Mouse (Mus musculus): ENCODE measurements around the gene March10. TPM values are rescaled to one million over a fixed set of nuclear protein-coding genes. Genes with fewer than 3 reads are reported as not detected.

March10 gene
- polyA plus RNA-seq, 1 experiment, result 0.87 TPM

GRCm38 (mm10) chr11:105364386-105365065 lies 92.0 kb downstream of the March10 start:
- peak overlapping the region; percentile 95 for H3K4me3 ChIP-seq (replicated peaks)
- H3K9me3 ChIP-seq, result no peaks in the 10 kb centered on the region
- H3K27me3 ChIP-seq (replicated peaks), result peaks cover 25% of the 10 kb centered on the region
- TF ChIP-seq FLI1 (IDR thresholded peaks at IDR 0.05; ENCODE audit: low read length), result no peak
- TF ChIP-seq GATA1 (IDR thresholded peaks at IDR 0.05; ENCODE audit: borderline replicate concordance, low read length), result no peak
- H3K4me1 ChIP-seq, result peaks cover 78% of the 10 kb centered on the region
- H3K36me3 ChIP-seq (replicated peaks; ENCODE audit: low read length), result peaks cover 5% of the 10 kb centered on the region

- H3K4me3 ChIP-seq (replicated peaks), result peak overlapping the region; percentile 95
- TF ChIP-seq GATA1 (IDR thresholded peaks at IDR 0.05; ENCODE audit: borderline replicate concordance, low read length) (no peak), FLI1 (IDR thresholded peaks at IDR 0.05; ENCODE audit: low read length) (no peak)
- H3K27me3 ChIP-seq (replicated peaks), result peaks cover 25% of the 10 kb centered on the region
- H3K36me3 ChIP-seq (replicated peaks; ENCODE audit: low read length), result peaks cover 3% of the 10 kb centered on the region
- H3K9me3 ChIP-seq, result no peaks in the 10 kb centered on the region
- H3K4me1 ChIP-seq, result peaks cover 71% of the 10 kb centered on the region
These were observed 92.7 kb downstream of the March10 start for GRCm38 (mm10) chr11:105363598-105364385.

GRCm38 (mm10) chr11:105362946-105363597 lies 93.5 kb downstream of the March10 start:
- no peak for TF ChIP-seq GATA1 (IDR thresholded peaks at IDR 0.05; ENCODE audit: borderline replicate concordance, low read length)
- no peak for TF ChIP-seq FLI1 (IDR thresholded peaks at IDR 0.05; ENCODE audit: low read length)
- Histone ChIP-seq H3K36me3 (replicated peaks; ENCODE audit: low read length) (peaks cover 3% of the 10 kb centered on the region), H3K4me1 (peaks cover 63% of the 10 kb centered on the region), H3K9me3 (no peaks in the 10 kb centered on the region), H3K27me3 (replicated peaks) (peaks cover 30% of the 10 kb centered on the region), H3K4me3 (replicated peaks) (peak overlapping the region; percentile 95)

GRCm38 (mm10) chr11:105362041-105362765 lies 94.3 kb downstream of the March10 start:
- TF ChIP-seq FLI1 (IDR thresholded peaks at IDR 0.05; ENCODE audit: low read length) (no peak), GATA1 (IDR thresholded peaks at IDR 0.05; ENCODE audit: borderline replicate concordance, low read length) (no peak)
- Histone ChIP-seq H3K9me3 (no peaks in the 10 kb centered on the region), H3K27me3 (replicated peaks) (peaks cover 30% of the 10 kb centered on the region), H3K36me3 (replicated peaks; ENCODE audit: low read length) (peaks cover 3% of the 10 kb centered on the region), H3K4me1 (peaks cover 55% of the 10 kb centered on the region), H3K4me3 (replicated peaks) (peak overlapping the region; percentile 95)

GRCm38 (mm10) chr11:105356301-105356700 lies 100.2 kb downstream of the March10 start:
- Histone ChIP-seq H3K9me3 (no peaks in the 10 kb centered on the region), H3K4me1 (peaks cover 4% of the 10 kb centered on the region), H3K27me3 (replicated peaks) (peaks cover 56% of the 10 kb centered on the region), H3K36me3 (replicated peaks; ENCODE audit: low read length) (no peaks in the 10 kb centered on the region), H3K4me3 (replicated peaks) (no peak overlapping the region)
- no peak for TF ChIP-seq FLI1 (IDR thresholded peaks at IDR 0.05; ENCODE audit: low read length)
- no peak for TF ChIP-seq GATA1 (IDR thresholded peaks at IDR 0.05; ENCODE audit: borderline replicate concordance, low read length)

- Histone ChIP-seq H3K36me3 (replicated peaks; ENCODE audit: low read length) (no peaks in the 10 kb centered on the region), H3K4me1 (peaks cover 4% of the 10 kb centered on the region), H3K4me3 (replicated peaks) (no peak overlapping the region), H3K9me3 (no peaks in the 10 kb centered on the region), H3K27me3 (replicated peaks) (peaks cover 59% of the 10 kb centered on the region)
- no peak for TF ChIP-seq GATA1 (IDR thresholded peaks at IDR 0.05; ENCODE audit: borderline replicate concordance, low read length)
- TF ChIP-seq FLI1 (IDR thresholded peaks at IDR 0.05; ENCODE audit: low read length), result no peak
These were observed 102.6 kb downstream of the March10 start for GRCm38 (mm10) chr11:105353891-105354280.

- TF ChIP-seq GATA1 (IDR thresholded peaks at IDR 0.05; ENCODE audit: borderline replicate concordance, low read length) (no peak), FLI1 (IDR thresholded peaks at IDR 0.05; ENCODE audit: low read length) (no peak)
- Histone ChIP-seq H3K9me3 (no peaks in the 10 kb centered on the region), H3K36me3 (replicated peaks; ENCODE audit: low read length) (no peaks in the 10 kb centered on the region), H3K27me3 (replicated peaks) (peaks cover 61% of the 10 kb centered on the region), H3K4me1 (peaks cover 6% of the 10 kb centered on the region), H3K4me3 (replicated peaks) (no peak overlapping the region)
These were observed 103.3 kb downstream of the March10 start for GRCm38 (mm10) chr11:105352954-105353890.

GRCm38 (mm10) chr11:105352152-105352551 lies 104.4 kb downstream of the March10 start:
- H3K4me1 ChIP-seq, result peaks cover 17% of the 10 kb centered on the region

More at GRCm38 (mm10) chr11:105352152-105352551, 104.4 kb downstream of the March10 start:
- Histone ChIP-seq H3K36me3 (replicated peaks; ENCODE audit: low read length) (no peaks in the 10 kb centered on the region), H3K9me3 (no peaks in the 10 kb centered on the region), H3K4me3 (replicated peaks) (no peak overlapping the region), H3K27me3 (replicated peaks) (peaks cover 62% of the 10 kb centered on the region)
- TF ChIP-seq FLI1 (IDR thresholded peaks at IDR 0.05; ENCODE audit: low read length) (no peak), GATA1 (IDR thresholded peaks at IDR 0.05; ENCODE audit: borderline replicate concordance, low read length) (no peak)

All from megakaryocyte, embryonic 14.5 days (primary cell).